Mouse (Mus musculus) CH12.LX (cell line): Measurements from ENCODE around the gene Dnajc5. TPM values are rescaled to one million over a fixed set of nuclear protein-coding genes. Genes with fewer than 3 reads are reported as not detected.
A peak's percentile ranks its signal among the peaks of the same experiment; 100 is the strongest.

Source experiments
- DNase-seq: peaks from one replicate; pipeline ENCODE4 v3.0.0-alpha.2; 2013; ENCODE audit errors: extremely low read depth
- H3K27ac ChIP-seq: 2 replicates; pipeline ENCODE4 v1.5.1; 2012; ENCODE audit warnings: low read depth, mild to moderate bottlenecking, control low read depth, moderate library complexity; ENCODE audit not compliant: insufficient read depth
- H3K27me3 ChIP-seq: replicated peaks from 2 replicates; pipeline ENCODE3; 2012; ENCODE audit warnings: inconsistent platforms
- H3K36me3 ChIP-seq, 2 experiments: replicated peaks in 1 of 2; 2 replicates each; pipeline versions ENCODE3 to v1.6.1; 2012; ENCODE audit warnings: inconsistent platforms in 1 of 2, low read length in 1 of 2, mild to moderate bottlenecking in 1 of 2, mixed read lengths in 1 of 2, moderate library complexity in 1 of 2; ENCODE audit not compliant: control insufficient read depth in 1 of 2, insufficient read depth in 1 of 2
- H3K4me1 ChIP-seq, 2 experiments: 2 replicates each; pipeline ENCODE4 v1.6.1; 2012; ENCODE audit warnings: inconsistent platforms in 1 of 2, moderate library complexity in 1 of 2; ENCODE audit not compliant: insufficient read depth in 2 of 2, control insufficient read depth in 1 of 2
- H3K4me2 ChIP-seq: 2 replicates; pipeline ENCODE4 v1.6.1; 2012; ENCODE audit warnings: low read depth, mild to moderate bottlenecking, control low read depth; ENCODE audit not compliant: poor library complexity, insufficient read depth, severe bottlenecking
- H3K4me3 ChIP-seq, 3 experiments: fragments of 150-350 bp in 1 of 3; sonication (generic) in 1 of 3; replicated peaks in 1 of 3; 2 replicates each; pipeline versions ENCODE3 to v1.5.1; 2011 to 2012; ENCODE audit warnings: low read depth in 2 of 3, low read length in 2 of 3, mild to moderate bottlenecking in 2 of 3, moderate library complexity in 2 of 3, control low read depth in 1 of 3, improper control_type of control experiment in 1 of 3, inconsistent platforms in 1 of 3, mixed read lengths in 1 of 3; ENCODE audit not compliant: poor library complexity in 1 of 3
- H3K79me2 ChIP-seq: replicated peaks from 2 replicates; pipeline ENCODE4 v1.6.1; 2012; ENCODE audit warnings: mild to moderate bottlenecking, moderate library complexity; ENCODE audit not compliant: control insufficient read depth, poor library complexity, insufficient read depth, severe bottlenecking; ENCODE audit errors: extremely low read depth
- H3K9ac ChIP-seq: 2 replicates; pipeline ENCODE4 v1.6.1; 2012; ENCODE audit warnings: low read depth, mild to moderate bottlenecking, control low read depth, moderate library complexity; ENCODE audit not compliant: insufficient read depth
- H3K9me3 ChIP-seq: replicated peaks from 2 replicates; pipeline ENCODE3; 2012; ENCODE audit warnings: low read length, inconsistent platforms, mixed read lengths
- CHD2 ChIP-seq: IDR thresholded peaks from 2 replicates; pipeline ENCODE4 v1.6.1; 2011; ENCODE audit warnings: low read length, improper control_type of control experiment
- ELF1 ChIP-seq: IDR thresholded peaks from 2 replicates; pipeline ENCODE4 v1.6.1; 2014; ENCODE audit warnings: low read depth, mild to moderate bottlenecking, inconsistent platforms, low read length, improper control_type of control experiment
- JUND ChIP-seq: conservative IDR thresholded peaks from 2 replicates; pipeline ENCODE4 v1.6.1; 2011; ENCODE audit warnings: low read depth, low read length, improper control_type of control experiment
- NRF1 ChIP-seq: IDR thresholded peaks from 2 replicates; pipeline ENCODE4 v1.6.1; 2014; ENCODE audit warnings: low read depth, mild to moderate bottlenecking, inconsistent platforms, low read length, improper control_type of control experiment, moderate library complexity
- RCOR1 ChIP-seq: conservative IDR thresholded peaks from 2 replicates; pipeline ENCODE4 v1.6.1; 2012; ENCODE audit warnings: low read depth, mild to moderate bottlenecking, inconsistent platforms, low read length, improper control_type of control experiment
- USF2 ChIP-seq: conservative IDR thresholded peaks from 2 replicates; pipeline ENCODE4 v1.6.1; 2011; ENCODE audit warnings: low read depth, low read length, improper control_type of control experiment
- dilution Hi-C: fragments of 300-500 bp; cut with MboI; formaldehyde crosslinking; loops from 2 replicates; pipeline ENCODE4 v1.14.3; 2020; ENCODE audit warnings: low sequenced_read_pairs; ENCODE audit not compliant: extremely low pct_unique_long_range_greater_than_20kb, extremely low pct_ligation_motif_present
- in situ Hi-C: fragments of 300-500 bp; cut with MboI; formaldehyde crosslinking; loops from 3 replicates; pipeline ENCODE4 v1.14.3; 2019; ENCODE audit warnings: low sequenced_read_pairs, low pct_ligation_motif_present, low pct_unique_long_range_greater_than_20kb, mixed read lengths
- polyA plus RNA-seq: library from polyadenylated mRNA; unstranded; fragments of >175 nt; gene quantifications from 2 replicates; pipeline ENCODE4 v1.2.1, GENCODE M21; 2012; ENCODE audit warnings: low read depth; ENCODE audit not compliant: insufficient read length
- total RNA-seq, 2 experiments: library from RNA; depleted of rRNA; stranded (reverse); fragments of 300-350 nt in 1 of 2; fragments of >200 nt in 1 of 2; gene quantifications; 2 replicates each; pipeline ENCODE4 v1.2.3; 2012 to 2014

The Dnajc5 gene
- total and polyA plus RNA-seq, 3 experiments = 51.1 to 54.6 (median 54.5) TPM

DNA sequence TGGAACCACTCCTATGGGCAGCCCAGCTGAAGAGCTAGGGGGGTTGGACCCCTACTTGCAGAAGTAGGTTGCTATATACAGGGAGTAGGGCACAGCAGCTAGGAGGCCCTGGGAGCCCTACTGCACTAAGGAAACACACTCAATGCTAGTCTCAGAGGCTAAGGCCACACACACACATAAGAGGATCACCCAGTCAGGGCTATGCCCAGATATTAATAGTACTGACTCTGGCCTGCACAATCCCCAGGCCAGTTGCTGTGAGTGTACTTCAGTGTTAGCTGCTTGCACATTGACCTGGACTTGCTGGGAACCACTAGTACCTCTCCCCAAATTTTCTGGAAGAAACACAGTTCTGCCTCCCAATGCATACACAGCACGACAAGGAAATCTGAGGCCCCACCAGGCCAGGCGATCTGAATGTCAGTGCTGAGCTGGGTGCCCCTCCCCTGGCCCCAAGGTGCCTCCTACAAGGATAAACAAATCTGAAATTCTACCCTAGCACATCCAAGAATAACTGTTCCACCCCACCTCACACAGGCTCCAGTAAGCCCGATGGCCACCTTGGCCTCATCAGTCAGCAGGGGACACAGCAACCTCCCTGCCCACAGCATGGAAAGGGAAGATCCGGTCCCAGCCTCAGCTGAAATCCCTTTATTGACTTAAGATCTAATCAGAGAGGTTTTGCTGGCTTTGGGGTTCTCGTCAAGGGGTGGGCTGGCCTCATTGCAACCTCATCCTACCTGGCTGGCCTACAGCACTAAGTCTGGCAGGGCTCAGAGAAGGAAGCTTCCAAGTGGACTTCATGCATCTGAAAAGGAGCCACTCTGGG is 58.7 kb downstream of the Dnajc5 start:
- Histone ChIP-seq H3K4me3 (no peak overlapping the region), H3K9me3 (no peaks in the 10 kb centered on the region), H3K79me2 (peaks cover 4% of the 10 kb centered on the region; the same call in 1 of the 2 replicates), H3K9ac (no peak overlapping the region), H3K27me3 (no peaks in the 10 kb centered on the region), H3K36me3 (peaks cover 8 to 52% of the 10 kb centered on the region in 2 experiments), H3K4me2 (no peak overlapping the region), H3K27ac (no peak overlapping the region), H3K4me1 (peaks cover 3 to 25% of the 10 kb centered on the region in 2 experiments; a peak in 2 of 4 replicates)
- no peak for DNase-seq
- no peak for TF ChIP-seq USF2
- in situ Hi-C loops = loop anchor here (5.0 kb wide), 1 partner anchor 187 kb away; no protein-coding TSS in a partner anchor
- dilution Hi-C loops = no loop called here

DNA sequence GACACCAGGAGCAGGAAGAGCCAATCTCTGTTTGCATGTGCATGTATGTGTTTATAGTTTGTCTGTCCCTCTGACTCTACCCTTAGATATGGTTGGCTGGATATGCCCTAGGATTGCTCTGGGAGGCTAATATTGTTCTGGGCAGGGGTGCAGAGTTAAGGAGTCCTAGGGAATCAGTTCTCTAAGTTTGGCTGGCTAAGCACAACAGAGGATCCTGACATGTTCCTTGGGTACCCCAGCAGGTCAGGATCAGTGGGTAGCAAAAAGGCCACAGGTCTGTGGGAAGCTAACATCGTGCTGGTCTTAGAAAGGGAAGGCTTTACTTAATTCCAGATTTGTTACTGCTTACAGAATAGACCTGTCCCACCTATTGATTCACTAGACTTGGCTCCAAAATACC is 59.4 kb downstream of the Dnajc5 start:
- Histone ChIP-seq H3K4me1 (peaks cover 3 to 25% of the 10 kb centered on the region in 2 experiments; a peak in 2 of 4 replicates), H3K4me2 (no peak overlapping the region), H3K79me2 (peaks cover 4% of the 10 kb centered on the region; the same call in 1 of the 2 replicates), H3K9ac (0 out of 2 replicates have a peak overlapping the region, but pooled peaks have one; percentile 86), H3K27ac (no peak overlapping the region), H3K27me3 (no peaks in the 10 kb centered on the region), H3K9me3 (no peaks in the 10 kb centered on the region), H3K4me3 (no peak overlapping the region), H3K36me3 (peaks cover 11 to 52% of the 10 kb centered on the region in 2 experiments)
- TF ChIP-seq RCOR1 (no peak), CHD2 (0 out of 2 replicates have a peak, but pooled peaks have one; percentile 18), ELF1 (no peak)
- dilution Hi-C loops (no loop called here), in situ Hi-C loops (loop anchor here (5.0 kb wide), 1 partner anchor 187 kb away; no protein-coding TSS in a partner anchor)
- no peak for DNase-seq

DNA sequence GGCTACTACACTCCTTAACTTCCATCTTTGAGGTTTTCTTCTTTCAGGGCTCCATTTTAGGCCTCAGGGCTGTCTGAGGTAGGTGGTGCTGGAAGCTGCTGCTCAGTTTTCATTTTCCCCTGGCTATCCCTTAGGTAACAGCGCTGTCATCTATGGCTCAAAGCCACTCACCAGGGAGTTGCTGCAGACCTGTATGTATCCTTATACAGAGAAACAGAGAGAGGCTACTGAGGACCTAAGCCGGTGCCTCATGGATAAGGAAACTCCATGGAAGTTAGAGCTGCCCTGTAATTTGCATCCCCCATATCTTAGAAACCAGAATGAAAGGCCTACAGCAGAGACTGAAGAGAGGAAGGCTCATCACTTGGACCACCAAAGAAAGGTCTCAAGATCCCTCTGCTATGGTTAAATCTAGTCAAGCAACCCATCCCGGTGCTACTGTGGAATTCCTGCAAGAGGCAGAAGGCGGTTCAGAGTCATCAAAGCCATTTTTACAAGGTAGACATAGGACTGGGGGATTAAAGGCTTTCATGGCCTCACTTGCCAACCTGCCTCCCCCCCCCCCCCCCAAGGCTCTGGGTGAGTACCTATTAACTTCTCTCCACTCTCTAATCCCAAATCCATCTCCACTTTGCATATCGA is 60.0 kb downstream of the Dnajc5 start:
- Histone ChIP-seq H3K27ac (no peak overlapping the region), H3K4me3 (peak overlapping the region; percentile 67 to 78 (median 75)), H3K27me3 (no peaks in the 10 kb centered on the region), H3K36me3 (peaks cover 11 to 52% of the 10 kb centered on the region in 2 experiments), H3K4me2 (peak overlapping the region; percentile 73), H3K4me1 (peaks cover 3 to 25% of the 10 kb centered on the region in 2 experiments; a peak in 2 of 4 replicates), H3K9ac (peak overlapping the region; percentile 86), H3K79me2 (peaks cover 4% of the 10 kb centered on the region; the same call in 1 of the 2 replicates), H3K9me3 (no peaks in the 10 kb centered on the region)
- in situ Hi-C loops (no loop called here), dilution Hi-C loops (no loop called here)
- no peak for DNase-seq
- TF ChIP-seq CHD2 = no peak
- TF ChIP-seq NRF1 = no peak
- no peak for TF ChIP-seq JUND
